Mouse (Mus musculus) MEL (cell line): ENCODE measurements around the gene Tcte1. TPM values are rescaled to one million over a fixed set of nuclear protein-coding genes. Genes with fewer than 3 reads are reported as not detected.

Source experiments
- DNase-seq: peaks from one replicate; pipeline ENCODE4 v3.0.0; 2011; ENCODE audit warnings: low read depth, low spot score
- H3K27ac ChIP-seq: 2 replicates; pipeline ENCODE4 v1.5.1; 2012; ENCODE audit warnings: low read depth, mild to moderate bottlenecking, control low read depth, low read length, moderate library complexity; ENCODE audit not compliant: control insufficient read depth
- H3K27me3 ChIP-seq, 2 experiments: fragments of 150-350 bp in 1 of 2; sonication (generic) in 1 of 2; 2 replicates each; pipeline ENCODE4 v1.6.1; 2012; ENCODE audit warnings: low read length in 2 of 2, mild to moderate bottlenecking in 2 of 2, improper control_type of control experiment in 1 of 2, moderate library complexity in 1 of 2; ENCODE audit not compliant: insufficient read depth in 2 of 2, control insufficient read depth in 1 of 2
- H3K36me3 ChIP-seq, 2 experiments: 2 replicates each; pipeline ENCODE4 v1.6.1; 2012 to 2014; ENCODE audit warnings: low read length in 2 of 2, improper control_type of control experiment in 1 of 2, inconsistent platforms in 1 of 2, mild to moderate bottlenecking in 1 of 2; ENCODE audit not compliant: insufficient read depth in 2 of 2, control insufficient read depth in 1 of 2
- H3K4me1 ChIP-seq, 2 experiments: fragments of 150-350 bp in 1 of 2; sonication (generic) in 1 of 2; 2 replicates each; pipeline ENCODE4 v1.6.1; 2012; ENCODE audit warnings: low read length in 2 of 2, improper control_type of control experiment in 1 of 2, mild to moderate bottlenecking in 1 of 2; ENCODE audit not compliant: insufficient read depth in 2 of 2, control insufficient read depth in 1 of 2
- H3K4me3 ChIP-seq, 2 experiments: fragments of 150-350 bp in 1 of 2; sonication (generic) in 1 of 2; 2 replicates each; pipeline ENCODE4 v1.5.1; 2012; ENCODE audit warnings: low read depth in 2 of 2, low read length in 2 of 2, mild to moderate bottlenecking in 2 of 2, moderate library complexity in 2 of 2, control low read depth in 1 of 2, improper control_type of control experiment in 1 of 2; ENCODE audit not compliant: control insufficient read depth in 1 of 2, insufficient read depth in 1 of 2
- H3K79me2 ChIP-seq: 2 replicates; pipeline ENCODE4 v1.6.1; 2012; ENCODE audit warnings: mild to moderate bottlenecking, low read length, moderate library complexity; ENCODE audit not compliant: control insufficient read depth, poor library complexity, insufficient read depth
- H3K9ac ChIP-seq: 2 replicates; pipeline ENCODE4 v1.6.1; 2012; ENCODE audit warnings: low read depth, mild to moderate bottlenecking, control low read depth, low read length, moderate library complexity; ENCODE audit not compliant: control insufficient read depth, poor library complexity, severe bottlenecking
- H3K9me3 ChIP-seq: fragments of 150-350 bp; sonication (generic); replicated peaks from 2 replicates; pipeline ENCODE4 v1.6.1; 2012; ENCODE audit warnings: mild to moderate bottlenecking, low read length, improper control_type of control experiment, moderate library complexity; ENCODE audit not compliant: insufficient read depth
- BHLHE40 ChIP-seq: IDR thresholded peaks from 2 replicates; pipeline ENCODE4 v1.6.1; 2012; ENCODE audit warnings: low read depth, mild to moderate bottlenecking, inconsistent platforms, low read length, improper control_type of control experiment, borderline replicate concordance
- CHD1 ChIP-seq: IDR thresholded peaks from 2 replicates; pipeline ENCODE4 v1.6.1; 2012; ENCODE audit warnings: low read depth, mild to moderate bottlenecking, inconsistent platforms, low read length, improper control_type of control experiment
- CHD2 ChIP-seq: IDR thresholded peaks from 2 replicates; pipeline ENCODE4 v1.6.1; 2011; ENCODE audit warnings: low read length, improper control_type of control experiment
- CTCF ChIP-seq, 3 experiments: IDR thresholded peaks in 2 of 3; conservative IDR thresholded peaks in 1 of 3; 2 replicates each; pipeline ENCODE4 v1.5.1; 2011 to 2012; ENCODE audit warnings: low read length in 3 of 3, low read depth in 2 of 3, mild to moderate bottlenecking in 2 of 3, improper control_type of control experiment in 1 of 3, inconsistent platforms in 1 of 3, mixed read lengths in 1 of 3, moderate library complexity in 1 of 3; ENCODE audit not compliant: control insufficient read depth in 1 of 3, insufficient read depth in 1 of 3, poor library complexity in 1 of 3, severe bottlenecking in 1 of 3
- E2F4 ChIP-seq: IDR thresholded peaks from 2 replicates; pipeline ENCODE4 v1.6.1; 2011; ENCODE audit warnings: low read depth, low read length, improper control_type of control experiment, borderline replicate concordance
- ELF1 ChIP-seq: IDR thresholded peaks from 2 replicates; pipeline ENCODE4 v1.6.1; 2014; ENCODE audit warnings: low read depth, mild to moderate bottlenecking, inconsistent platforms, low read length, improper control_type of control experiment, moderate library complexity
- EP300 ChIP-seq, 2 experiments: IDR thresholded peaks; 2 replicates each; pipeline ENCODE4 v1.6.1; 2011; ENCODE audit warnings: improper control_type of control experiment in 2 of 2, low read length in 2 of 2, low read depth in 1 of 2, mild to moderate bottlenecking in 1 of 2
- ETS1 ChIP-seq: IDR thresholded peaks from 2 replicates; pipeline ENCODE4 v1.6.1; 2012; ENCODE audit warnings: low read depth, mild to moderate bottlenecking, inconsistent platforms, low read length, improper control_type of control experiment, moderate library complexity
- GABPA ChIP-seq: IDR thresholded peaks from 2 replicates; pipeline ENCODE4 v1.6.1; 2012; ENCODE audit warnings: low read depth, mild to moderate bottlenecking, inconsistent platforms, low read length, improper control_type of control experiment, moderate library complexity
- GATA1 ChIP-seq: IDR thresholded peaks from 2 replicates; pipeline ENCODE4 v1.6.1; 2011; ENCODE audit warnings: low read depth, low read length, improper control_type of control experiment
- HCFC1 ChIP-seq: IDR thresholded peaks from 2 replicates; pipeline ENCODE4 v1.6.1; 2012; ENCODE audit warnings: low read depth, mild to moderate bottlenecking, inconsistent platforms, low read length, improper control_type of control experiment, moderate library complexity
- KAT2A ChIP-seq: conservative IDR thresholded peaks from 2 replicates; pipeline ENCODE4 v1.6.1; 2012; ENCODE audit warnings: low read depth, low read length, improper control_type of control experiment, inconsistent platforms
- MAFK ChIP-seq: IDR thresholded peaks from 2 replicates; pipeline ENCODE4 v1.6.1; 2011; ENCODE audit warnings: low read depth, mild to moderate bottlenecking, low read length, improper control_type of control experiment, borderline replicate concordance
- MAX ChIP-seq: IDR thresholded peaks from 2 replicates; pipeline ENCODE4 v1.6.1; 2011; ENCODE audit warnings: low read length, improper control_type of control experiment
- MAZ ChIP-seq: IDR thresholded peaks from 2 replicates; pipeline ENCODE4 v1.6.1; 2012; ENCODE audit warnings: low read depth, mild to moderate bottlenecking, inconsistent platforms, low read length, improper control_type of control experiment
- MEF2A ChIP-seq: IDR thresholded peaks from 2 replicates; pipeline ENCODE4 v1.6.1; 2014; ENCODE audit warnings: low read depth, mild to moderate bottlenecking, inconsistent platforms, low read length, improper control_type of control experiment; ENCODE audit not compliant: poor library complexity, insufficient replicate concordance, severe bottlenecking; ENCODE audit errors: extremely low read depth
- MXI1 ChIP-seq: IDR thresholded peaks from 2 replicates; pipeline ENCODE4 v1.6.1; 2011; ENCODE audit warnings: mild to moderate bottlenecking, low read depth, low read length, improper control_type of control experiment
- MYB ChIP-seq: IDR thresholded peaks from 2 replicates; pipeline ENCODE4 v1.6.1; 2011; ENCODE audit warnings: mild to moderate bottlenecking, low read depth, low read length, improper control_type of control experiment
- NELFE ChIP-seq: IDR thresholded peaks from 2 replicates; pipeline ENCODE4 v1.6.1; 2011; ENCODE audit warnings: low read depth, low read length, improper control_type of control experiment
- NRF1 ChIP-seq: IDR thresholded peaks from 2 replicates; pipeline ENCODE4 v1.6.1; 2014; ENCODE audit warnings: low read depth, mild to moderate bottlenecking, inconsistent platforms, low read length, improper control_type of control experiment, moderate library complexity; ENCODE audit not compliant: poor library complexity, insufficient read depth, severe bottlenecking
- POLR2A ChIP-seq, 2 experiments: IDR thresholded peaks; 2 replicates each; pipeline ENCODE4 v1.6.1; 2011 to 2012; ENCODE audit warnings: low read length in 2 of 2, mild to moderate bottlenecking in 2 of 2, control low read depth in 1 of 2, improper control_type of control experiment in 1 of 2, low read depth in 1 of 2, moderate library complexity in 1 of 2; ENCODE audit not compliant: control insufficient read depth in 1 of 2, insufficient read depth in 1 of 2, poor library complexity in 1 of 2
- POLR2AphosphoS2 ChIP-seq: IDR thresholded peaks from 2 replicates; pipeline ENCODE4 v1.6.1; 2011; ENCODE audit warnings: low read length, improper control_type of control experiment
- POLR2AphosphoS5 ChIP-seq: IDR thresholded peaks from 2 replicates; pipeline ENCODE4 v1.6.1; 2012; ENCODE audit warnings: low read depth, borderline replicate concordance, mild to moderate bottlenecking, inconsistent platforms, low read length, moderate library complexity, mixed read lengths
- RAD21 ChIP-seq: IDR thresholded peaks from 2 replicates; pipeline ENCODE4 v1.6.1; 2011; ENCODE audit warnings: mild to moderate bottlenecking, low read depth, low read length, improper control_type of control experiment
- RCOR1 ChIP-seq: IDR thresholded peaks from 2 replicates; pipeline ENCODE4 v1.6.1; 2012; ENCODE audit warnings: low read depth, mild to moderate bottlenecking, inconsistent platforms, low read length, improper control_type of control experiment
- SIN3A ChIP-seq: IDR thresholded peaks from 2 replicates; pipeline ENCODE4 v1.6.1; 2012; ENCODE audit warnings: low read length, improper control_type of control experiment, inconsistent platforms
- SMC3 ChIP-seq: IDR thresholded peaks from 2 replicates; pipeline ENCODE4 v1.6.1; 2011; ENCODE audit warnings: low read depth, low read length, improper control_type of control experiment
- TAL1 ChIP-seq: IDR thresholded peaks from 2 replicates; pipeline ENCODE4 v1.6.1; 2012; ENCODE audit warnings: mild to moderate bottlenecking, inconsistent platforms, low read length, moderate library complexity, mixed read lengths
- TBP ChIP-seq: IDR thresholded peaks from 2 replicates; pipeline ENCODE4 v1.8.0; 2011; ENCODE audit warnings: low read depth, low read length, improper control_type of control experiment
- TCF12 ChIP-seq: IDR thresholded peaks from 2 replicates; pipeline ENCODE4 v1.6.1; 2014; ENCODE audit warnings: low read depth, mild to moderate bottlenecking, inconsistent platforms, low read length, improper control_type of control experiment, moderate library complexity
- UBTF ChIP-seq: IDR thresholded peaks from 2 replicates; pipeline ENCODE4 v1.6.1; 2012; ENCODE audit warnings: low read depth, mild to moderate bottlenecking, inconsistent platforms, low read length, improper control_type of control experiment, moderate library complexity, borderline replicate concordance; ENCODE audit not compliant: insufficient read depth
- USF1 ChIP-seq: IDR thresholded peaks from 2 replicates; pipeline ENCODE4 v1.6.1; 2014; ENCODE audit warnings: low read depth, mild to moderate bottlenecking, inconsistent platforms, low read length, improper control_type of control experiment, moderate library complexity
- USF2 ChIP-seq, 2 experiments: IDR thresholded peaks; 2 replicates each; pipeline ENCODE4 v1.6.1; 2011 to 2012; ENCODE audit warnings: improper control_type of control experiment in 2 of 2, low read length in 2 of 2, borderline replicate concordance in 1 of 2, inconsistent platforms in 1 of 2, low read depth in 1 of 2, mild to moderate bottlenecking in 1 of 2; ENCODE audit not compliant: insufficient read depth in 1 of 2
- ZKSCAN1 ChIP-seq: IDR thresholded peaks from 2 replicates; pipeline ENCODE4 v1.6.1; 2012; ENCODE audit warnings: low read depth, mild to moderate bottlenecking, inconsistent platforms, low read length, improper control_type of control experiment, moderate library complexity
- ZMIZ1 ChIP-seq: IDR thresholded peaks from 2 replicates; pipeline ENCODE4 v1.6.1; 2012; ENCODE audit warnings: low read depth, mild to moderate bottlenecking, inconsistent platforms, low read length, improper control_type of control experiment, moderate library complexity
- ZNF384 ChIP-seq: IDR thresholded peaks from 2 replicates; pipeline ENCODE4 v1.6.1; 2012; ENCODE audit warnings: low read depth, mild to moderate bottlenecking, inconsistent platforms, low read length, improper control_type of control experiment
- polyA plus RNA-seq, 2 experiments: library from polyadenylated mRNA; stranded (reverse) in 1 of 2; unstranded in 1 of 2; fragments of >175 nt in 1 of 2; fragments of >200 nt in 1 of 2; gene quantifications; 2 replicates each; pipeline versions ENCODE4 v1.2.1 to v1.2.4; 2012; ENCODE audit warnings: low replicate concordance in 2 of 2, low read depth in 1 of 2; ENCODE audit not compliant: insufficient read length in 2 of 2, insufficient read depth in 1 of 2, missing spikeins in 1 of 2
- total RNA-seq: library from RNA; depleted of rRNA; stranded (reverse); fragments of 300-350 nt; gene quantifications from 2 replicates; pipeline ENCODE4 v1.2.3, GENCODE M21; 2012

The Tcte1 gene
- total and polyA plus RNA-seq, 3 experiments = not detected

DNA sequence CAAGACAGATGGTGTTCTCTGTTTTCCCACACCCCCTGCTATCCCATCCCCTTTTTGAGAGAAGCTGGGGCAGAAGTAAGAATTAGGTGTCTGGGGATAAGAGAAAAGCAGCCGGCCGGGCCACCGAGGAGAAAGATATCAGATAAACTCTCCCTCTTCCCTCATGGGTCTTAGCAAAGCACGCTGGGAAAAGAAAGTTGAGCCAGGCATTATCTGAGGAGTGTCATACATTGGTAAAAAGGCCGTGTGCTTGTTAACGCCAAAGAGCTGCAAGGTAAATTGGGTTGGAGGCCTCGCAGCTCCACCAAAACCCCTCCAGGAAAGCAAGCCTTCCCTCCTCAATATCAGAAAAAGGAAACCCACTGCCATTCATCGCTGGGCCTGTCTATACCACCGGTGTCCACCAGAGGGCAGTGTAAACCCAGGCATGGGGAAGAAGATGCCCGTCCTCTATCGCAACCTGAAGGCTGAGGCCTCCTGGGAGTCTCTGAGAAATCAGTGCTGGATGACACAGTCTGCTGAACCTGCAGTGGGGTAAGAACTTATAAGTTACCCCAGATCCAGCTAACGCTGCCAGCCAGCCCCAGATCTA is 44.9 kb upstream of the Tcte1 start:
- no peaks in the 10 kb centered on the region; the same call in 1 of the 2 replicates for H3K79me2 ChIP-seq
- H3K9me3 ChIP-seq = no peaks in the 10 kb centered on the region
- peak overlapping the region; percentile 46 for H3K27ac ChIP-seq
- no peaks in the 10 kb centered on the region for H3K27me3 ChIP-seq
- peak overlapping the region; percentile 68 for H3K9ac ChIP-seq
- DNase-seq = peak; percentile 88
- H3K4me1 ChIP-seq = peaks cover 0 to 17% of the 10 kb centered on the region in 2 experiments; a peak in 1 of 4 replicates
- H3K4me3 ChIP-seq = peak overlapping the region; percentile 53 to 57
- peaks cover 0 to 11% of the 10 kb centered on the region in 2 experiments; a peak in 2 of 4 replicates for H3K36me3 ChIP-seq
- 0 out of 2 replicates have a peak, but pooled peaks have one; percentile 49 for TF ChIP-seq MAZ
- TF ChIP-seq ELF1 = 0 out of 2 replicates have a peak, but pooled peaks have one; percentile 22
- peak; percentile 10; the same call in 1 of the 2 replicates for TF ChIP-seq NELFE
- TF ChIP-seq RCOR1 = peak; percentile 46; the same call in 1 of the 2 replicates
- no peak for TF ChIP-seq ZNF384
- no peak for TF ChIP-seq CHD1
- TF ChIP-seq UBTF = no peak
- TF ChIP-seq SMC3 = peak; percentile 82
- TF ChIP-seq E2F4 = no peak
- TF ChIP-seq RAD21 = peak; percentile 95
- TF ChIP-seq BHLHE40 = peak; percentile 35; the same call in 1 of the 2 replicates
- TF ChIP-seq USF2 (IDR thresholded peaks at IDR 0.05; ENCODE audit: borderline replicate concordance in 1 of 2, insufficient read depth in 1 of 2, low read depth in 1 of 2, low read length in 2 of 2) = no peak
- no peak for TF ChIP-seq ETS1
- TF ChIP-seq MXI1 = peak; percentile 54; the same call in 1 of the 2 replicates
- TF ChIP-seq MEF2A = no peak
- no peak for TF ChIP-seq USF1
- TF ChIP-seq EP300 (IDR thresholded peaks at IDR 0.05; ENCODE audit: low read depth in 1 of 2, low read length in 2 of 2) = no peak
- no peak for TF ChIP-seq GABPA
- TF ChIP-seq TBP = peak; percentile 27; the same call in 1 of the 2 replicates
- TF ChIP-seq MAX = peak; percentile 68
- TF ChIP-seq ZMIZ1 = no peak
- TF ChIP-seq CTCF (IDR thresholded peaks at IDR 0.05 in 2 of 3, conservative IDR thresholded peaks at IDR 0.05 in 1 of 3; ENCODE audit: control insufficient read depth in 1 of 3, insufficient read depth in 1 of 3, low read depth in 2 of 3, low read length in 3 of 3, poor library complexity in 1 of 3, severe bottlenecking in 1 of 3) = peak; percentile 95 to 100 (median 98)
- TF ChIP-seq HCFC1 = peak; percentile 6; the same call in 1 of the 2 replicates
- TF ChIP-seq TAL1 = no peak
- TF ChIP-seq KAT2A = no peak
- TF ChIP-seq NRF1 = no peak
- TF ChIP-seq GATA1 = peak; percentile 51
- peak; percentile 16; the same call in 1 of the 2 replicates for TF ChIP-seq TCF12
- TF ChIP-seq POLR2AphosphoS5 = no peak
- no peak for TF ChIP-seq ZKSCAN1
- no peak for TF ChIP-seq POLR2AphosphoS2
- TF ChIP-seq MAFK = no peak
- TF ChIP-seq MYB = no peak
- TF ChIP-seq CHD2 = no peak
- TF ChIP-seq POLR2A (IDR thresholded peaks at IDR 0.05; ENCODE audit: control insufficient read depth in 1 of 2, insufficient read depth in 1 of 2, low read depth in 1 of 2, low read length in 2 of 2, poor library complexity in 1 of 2) = peak; percentile 16 to 40; a peak in 1 of 4 replicates
- peak; percentile 76 for TF ChIP-seq SIN3A
